Mouse (Mus musculus) embryonic facial prominence, embryonic 12.5 days (tissue): ENCODE data around the gene Tmprss6. TPM values are rescaled to one million over a fixed set of nuclear protein-coding genes. Genes with fewer than 3 reads are reported as not detected.
A peak's percentile ranks its signal among the peaks of the same experiment; 100 is the strongest.

Source experiments
- ATAC-seq: fragments of 200-750 bp; cut with Nextera tagmentation; 2 replicates; pipeline ENCODE4 v1.8.0; 2017; ENCODE audit not compliant: insufficient number of reproducible peaks, insufficient read depth, low FRiP score, low TSS enrichment
- H3K27ac ChIP-seq: fragments of 300-500 bp; sonication (generic); 2 replicates; pipeline ENCODE4 v1.5.1; 2016; ENCODE audit warnings: mild to moderate bottlenecking
- H3K27me3 ChIP-seq: fragments of 300-500 bp; sonication (generic); 2 replicates; pipeline ENCODE4 v1.6.1; 2016; ENCODE audit warnings: mild to moderate bottlenecking, moderate library complexity
- H3K36me3 ChIP-seq: fragments of 300-500 bp; sonication (generic); 2 replicates; pipeline ENCODE4 v1.6.1; 2016; ENCODE audit warnings: mild to moderate bottlenecking
- H3K4me1 ChIP-seq: fragments of 300-500 bp; sonication (generic); 2 replicates; pipeline ENCODE4 v1.6.1; 2016
- H3K4me2 ChIP-seq: fragments of 300-500 bp; sonication (generic); replicated peaks from 2 replicates; pipeline ENCODE4 v1.6.1; 2016; ENCODE audit warnings: mild to moderate bottlenecking, moderate library complexity
- H3K4me3 ChIP-seq: fragments of 300-500 bp; sonication (generic); 2 replicates; pipeline ENCODE4 v1.5.1; 2016; ENCODE audit warnings: mild to moderate bottlenecking
- H3K9ac ChIP-seq: fragments of 300-500 bp; sonication (generic); 2 replicates; pipeline ENCODE4 v1.6.1; 2016; ENCODE audit warnings: mild to moderate bottlenecking, moderate library complexity
- H3K9me3 ChIP-seq: fragments of 300-500 bp; sonication (generic); 2 replicates; pipeline ENCODE4 v1.6.1; 2016; ENCODE audit warnings: mild to moderate bottlenecking, moderate library complexity
- WGBS: fragments of 180-500 bp; shearing (Covaris S2); methylation state at CpG from one replicate; pipeline ENCODE4 v1.1.7; 2016; 5-methylcytosine and 5-hydroxymethylcytosine counted together
- polyA plus RNA-seq: library from polyadenylated mRNA; unstranded; fragments of >200 nt; fragmentation: Nextera tagmentation; extraction: Ambion mirVana; gene quantifications from 2 replicates; pipeline ENCODE4 v1.2.1, GENCODE M21; 2016

Tmprss6 gene
- polyA plus RNA-seq, 1 experiment from 2014 or later, result 1.4 TPM

GRCm38 (mm10) chr15:78429871-78430622, 38.4 kb downstream of the Tmprss6 start:
- peaks cover 20% of the 10 kb centered on the region for H3K4me1 ChIP-seq
- H3K9me3 ChIP-seq, result no peaks in the 10 kb centered on the region
- H3K4me2 ChIP-seq, result peak overlapping the region; percentile 67
- peak overlapping the region; percentile 70; the same call in 1 of the 2 replicates for H3K4me3 ChIP-seq
- no peak overlapping the region; the same call in 1 of the 2 replicates for H3K9ac ChIP-seq
- ATAC-seq, result no peak
- H3K36me3 ChIP-seq, result peaks cover 21% of the 10 kb centered on the region
- peak overlapping the region; percentile 72; the same call in 1 of the 2 replicates for H3K27ac ChIP-seq
- no peaks in the 10 kb centered on the region for H3K27me3 ChIP-seq
- 62% methylated on average over 13 of the region's 13 CpGs for WGBS

GRCm38 (mm10) chr15:78429139-78429459, 39.3 kb downstream of the Tmprss6 start:
- Histone ChIP-seq H3K36me3 (peaks cover 16% of the 10 kb centered on the region), H3K4me3 (peak overlapping the region; percentile 70), H3K4me2 (peak overlapping the region; percentile 67), H3K27ac (peak overlapping the region; percentile 72), H3K27me3 (no peaks in the 10 kb centered on the region), H3K9ac (peak overlapping the region; percentile 73), H3K4me1 (peaks cover 18% of the 10 kb centered on the region), H3K9me3 (no peaks in the 10 kb centered on the region)
- 2% methylated on average over 3 of the region's 3 CpGs for WGBS
- ATAC-seq, result no peak

GRCm38 (mm10) chr15:78428391-78429138, 39.9 kb downstream of the Tmprss6 start, which contains the start of gene Kctd17:
Kctd17 (plus strand) TSS chr15:78428564.
- Histone ChIP-seq H3K4me3 (peak within 1 kb of the TSS; percentile 70), H3K4me2 (peak within 1 kb of the TSS; percentile 67), H3K9ac (peak within 1 kb of the TSS; percentile 73), H3K27ac (peak within 1 kb of the TSS; percentile 72), H3K27me3 (no peaks in the 10 kb centered on the region), H3K36me3 (peaks cover 13% of the 10 kb centered on the region), H3K4me1 (peaks cover 18% of the 10 kb centered on the region), H3K9me3 (no peaks in the 10 kb centered on the region)
- peak; percentile 58; the same call in 1 of the 2 replicates for ATAC-seq
- WGBS, result under 1% methylated on average over 51 of the region's 52 CpGs

GRCm38 (mm10) chr15:78425230-78425629, 43.2 kb downstream of the Tmprss6 start:
- Histone ChIP-seq H3K4me3 (no peak overlapping the region), H3K27me3 (no peaks in the 10 kb centered on the region), H3K36me3 (no peaks in the 10 kb centered on the region), H3K27ac (no peak overlapping the region), H3K4me2 (no peak overlapping the region), H3K4me1 (peaks cover 16% of the 10 kb centered on the region), H3K9me3 (no peaks in the 10 kb centered on the region), H3K9ac (no peak overlapping the region)
- ATAC-seq, result no peak
- WGBS, result 59% methylated on average over 4 of the region's 4 CpGs

- no peak overlapping the region for H3K4me3 ChIP-seq
- no peaks in the 10 kb centered on the region; the same call in 1 of the 2 replicates for H3K27me3 ChIP-seq
- no peaks in the 10 kb centered on the region for H3K36me3 ChIP-seq
- no peaks in the 10 kb centered on the region for H3K9me3 ChIP-seq
- ATAC-seq, result no peak
- 24% methylated on average over 11 of the region's 11 CpGs for WGBS
- no peak overlapping the region for H3K9ac ChIP-seq
- H3K4me1 ChIP-seq, result peaks cover 9% of the 10 kb centered on the region
- H3K27ac ChIP-seq, result no peak overlapping the region
- H3K4me2 ChIP-seq, result no peak overlapping the region
Measured at GRCm38 (mm10) chr15:78424507-78424906, 43.9 kb downstream of the Tmprss6 start.

GRCm38 (mm10) chr15:78422046-78422956, 46.1 kb downstream of the Tmprss6 start:
- H3K27me3 ChIP-seq, result no peaks in the 10 kb centered on the region; the same call in 1 of the 2 replicates
- H3K9me3 ChIP-seq, result no peaks in the 10 kb centered on the region
- no peak for ATAC-seq
- no peak overlapping the region for H3K4me3 ChIP-seq
- no peak overlapping the region for H3K4me2 ChIP-seq
- no peak overlapping the region for H3K9ac ChIP-seq
- no peak overlapping the region for H3K27ac ChIP-seq
- no peaks in the 10 kb centered on the region for H3K36me3 ChIP-seq
- 17% methylated on average over 16 of the region's 16 CpGs for WGBS
- peaks cover 4% of the 10 kb centered on the region; the same call in 1 of the 2 replicates for H3K4me1 ChIP-seq

GRCm38 (mm10) chr15:78420395-78420794, 48.0 kb downstream of the Tmprss6 start:
- Histone ChIP-seq H3K27ac (no peak overlapping the region), H3K4me2 (no peak overlapping the region), H3K36me3 (no peaks in the 10 kb centered on the region), H3K9ac (no peak overlapping the region), H3K4me3 (no peak overlapping the region), H3K9me3 (no peaks in the 10 kb centered on the region), H3K4me1 (peaks cover 7% of the 10 kb centered on the region; the same call in 1 of the 2 replicates), H3K27me3 (no peaks in the 10 kb centered on the region; the same call in 1 of the 2 replicates)
- WGBS, result 84% methylated on average over 13 of the region's 13 CpGs
- no peak for ATAC-seq

- Histone ChIP-seq H3K36me3 (no peaks in the 10 kb centered on the region), H3K4me3 (no peak overlapping the region), H3K9ac (no peak overlapping the region), H3K27ac (0 out of 2 replicates have a peak overlapping the region, but pooled peaks have one; percentile 23), H3K9me3 (no peaks in the 10 kb centered on the region), H3K4me2 (no peak overlapping the region), H3K4me1 (0 out of 2 replicates have a peak, but pooled peaks cover 3% of the 10 kb centered on the region), H3K27me3 (peaks cover 3% of the 10 kb centered on the region; the same call in 1 of the 2 replicates)
- 0 out of 2 replicates have a peak, but pooled peaks have one; percentile 41 for ATAC-seq
- 8% methylated on average over 4 of the region's 4 CpGs for WGBS
Measured at GRCm38 (mm10) chr15:78416937-78417336, 51.5 kb downstream of the Tmprss6 start.

- H3K4me3 ChIP-seq, result no peak overlapping the region
- no peak overlapping the region for H3K27ac ChIP-seq
- H3K27me3 ChIP-seq, result peaks cover 31% of the 10 kb centered on the region
- no peak for ATAC-seq
- no peaks in the 10 kb centered on the region for H3K9me3 ChIP-seq
- H3K36me3 ChIP-seq, result no peaks in the 10 kb centered on the region
- WGBS, result 92% methylated on average over 8 of the region's 8 CpGs
- no peak overlapping the region for H3K9ac ChIP-seq
- H3K4me1 ChIP-seq, result peaks cover 11% of the 10 kb centered on the region; the same call in 1 of the 2 replicates
- H3K4me2 ChIP-seq, result no peak overlapping the region
Measured at GRCm38 (mm10) chr15:78414157-78414556, 54.3 kb downstream of the Tmprss6 start.

- H3K9ac ChIP-seq, result no peak overlapping the region
- H3K36me3 ChIP-seq, result no peaks in the 10 kb centered on the region
- H3K4me2 ChIP-seq, result no peak overlapping the region
- H3K27ac ChIP-seq, result no peak overlapping the region
- H3K9me3 ChIP-seq, result no peaks in the 10 kb centered on the region
- WGBS, result 88% methylated on average over 1 of the region's 1 CpGs
- H3K27me3 ChIP-seq, result peaks cover 35% of the 10 kb centered on the region
- peaks cover 11% of the 10 kb centered on the region; the same call in 1 of the 2 replicates for H3K4me1 ChIP-seq
- no peak for ATAC-seq
- no peak overlapping the region for H3K4me3 ChIP-seq
Measured at GRCm38 (mm10) chr15:78413719-78414117, 54.7 kb downstream of the Tmprss6 start.
